Mouse (Mus musculus) lung, embryonic 14.5 days (tissue): ENCODE results near the gene Rarb. TPM values are rescaled to one million over a fixed set of nuclear protein-coding genes. Genes with fewer than 3 reads are reported as not detected.

Experiments used
- ATAC-seq: fragments of 200-750 bp; cut with Nextera tagmentation; 2 replicates; pipeline ENCODE4 v1.8.0; 2017; ENCODE audit warnings: mild to moderate bottlenecking, moderate TSS enrichment, moderate library complexity; ENCODE audit not compliant: insufficient read depth
- DNase-seq: peaks from one replicate; pipeline ENCODE4 v3.0.0-alpha.2; 2015
- H3K27ac ChIP-seq: fragments of 300-500 bp; sonication (generic); 2 replicates; pipeline ENCODE4 v1.5.1; 2014; ENCODE audit warnings: low read depth, mild to moderate bottlenecking, moderate library complexity
- H3K27me3 ChIP-seq: fragments of 300-500 bp; sonication (generic); 2 replicates; pipeline ENCODE4 v1.6.1; 2014; ENCODE audit warnings: low read length, control low read depth; ENCODE audit not compliant: insufficient read depth
- H3K36me3 ChIP-seq: fragments of 300-500 bp; sonication (generic); 2 replicates; pipeline ENCODE4 v1.6.1; 2014; ENCODE audit warnings: control low read depth; ENCODE audit not compliant: insufficient read depth
- H3K4me1 ChIP-seq: fragments of 300-500 bp; sonication (generic); 2 replicates; pipeline ENCODE4 v1.6.1; 2014; ENCODE audit warnings: antibody characterized with exemption, control low read depth; ENCODE audit not compliant: insufficient read depth
- H3K4me2 ChIP-seq: fragments of 300-500 bp; sonication (generic); 2 replicates; pipeline ENCODE4 v1.6.1; 2014; ENCODE audit warnings: mild to moderate bottlenecking
- H3K4me3 ChIP-seq: fragments of 300-500 bp; sonication (generic); 2 replicates; pipeline ENCODE4 v1.5.1; 2014; ENCODE audit warnings: low read depth, low read length
- H3K9ac ChIP-seq: fragments of 300-500 bp; sonication (generic); 2 replicates; pipeline ENCODE4 v1.6.1; 2014
- H3K9me3 ChIP-seq: fragments of 300-500 bp; sonication (generic); 2 replicates; pipeline ENCODE4 v1.6.1; 2016; ENCODE audit warnings: low read depth, low read length, control low read depth
- CTCF ChIP-seq: IDR thresholded peaks from 2 replicates; pipeline ENCODE4 v1.5.1; 2016; ENCODE audit warnings: antibody characterized with exemption, low read depth
- WGBS: fragments of 180-500 bp; shearing (Covaris S2); extraction: QIAGEN DNeasy Blood & Tissue Kit; methylation state at CpG from one replicate; pipeline ENCODE4 v1.1.7; 2014; 5-methylcytosine and 5-hydroxymethylcytosine counted together
- polyA plus RNA-seq: library from polyadenylated mRNA; unstranded; fragments of >200 nt; fragmentation: Nextera tagmentation; extraction: Ambion mirVana; gene quantifications from 2 replicates; pipeline ENCODE4 v1.2.1, GENCODE M21; 2014

Gene Rarb
- polyA plus RNA-seq, 1 experiment from 2014 or later: 17.3 TPM

DNA sequence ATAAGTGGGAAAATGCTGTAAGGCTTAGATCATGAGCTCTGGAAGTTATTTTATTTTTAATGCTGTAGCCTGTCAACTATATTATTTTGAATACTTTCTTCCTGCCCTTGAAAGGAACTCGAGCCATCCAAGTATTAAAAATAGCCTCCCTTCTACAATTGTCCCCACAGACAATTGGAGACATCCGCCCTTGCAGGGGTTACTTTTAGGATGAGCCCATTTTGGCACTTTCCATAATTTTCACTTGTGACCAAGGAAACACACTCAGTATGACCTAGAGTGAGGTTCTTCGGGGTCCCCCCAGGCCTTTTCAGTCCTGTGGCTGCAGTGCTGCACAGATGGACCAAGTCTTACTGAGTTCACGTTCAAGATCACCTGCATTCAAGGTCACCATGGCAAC, 119.7 kb downstream of the Rarb start:
- Histone ChIP-seq H3K27ac (no peak overlapping the region), H3K9me3 (no peaks in the 10 kb centered on the region), H3K36me3 (no peaks in the 10 kb centered on the region), H3K27me3 (no peaks in the 10 kb centered on the region), H3K9ac (no peak overlapping the region), H3K4me1 (no peaks in the 10 kb centered on the region), H3K4me3 (no peak overlapping the region), H3K4me2 (no peak overlapping the region)
- 76% methylated on average over 4 of the region's 4 CpGs for WGBS
- ATAC-seq (no peak), DNase-seq (no peak)
- no peak for TF ChIP-seq CTCF

DNA sequence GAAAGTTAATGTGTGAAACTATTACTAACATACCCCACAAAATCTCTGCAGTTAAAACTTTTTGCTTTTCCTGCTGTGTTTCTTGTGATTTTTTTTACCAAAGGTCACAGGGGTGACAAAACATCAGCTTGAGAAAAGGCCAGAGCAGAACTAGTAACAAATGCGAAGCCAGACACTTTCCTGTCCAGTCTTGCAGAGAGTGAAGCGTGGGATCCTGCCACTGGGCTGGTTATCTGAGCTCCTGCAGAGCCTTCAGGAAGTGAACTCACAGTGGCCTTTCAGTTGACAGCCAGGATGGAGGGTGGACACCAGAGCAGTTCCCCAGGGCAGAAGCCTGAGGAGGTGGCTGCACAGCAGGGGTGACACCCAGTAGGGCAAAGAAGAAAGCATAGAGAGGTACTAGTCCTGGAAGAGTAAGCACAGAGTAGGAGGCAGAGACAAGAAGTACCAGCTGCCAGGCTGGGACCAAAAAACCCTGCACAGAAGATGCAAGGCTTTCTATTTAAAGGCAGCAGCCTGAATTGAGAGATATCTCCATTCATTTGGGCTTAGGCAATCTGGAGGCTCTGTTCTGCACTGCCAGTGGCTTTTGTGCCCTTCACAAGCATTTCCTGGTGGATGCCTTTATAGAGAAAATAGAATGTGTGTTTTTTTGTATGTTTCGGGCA, 123.4 kb downstream of the Rarb start:
- Histone ChIP-seq H3K27me3 (no peaks in the 10 kb centered on the region), H3K4me2 (no peak overlapping the region), H3K9ac (no peak overlapping the region), H3K27ac (no peak overlapping the region), H3K9me3 (no peaks in the 10 kb centered on the region), H3K36me3 (no peaks in the 10 kb centered on the region), H3K4me1 (no peaks in the 10 kb centered on the region), H3K4me3 (no peak overlapping the region)
- no peak for TF ChIP-seq CTCF
- ATAC-seq (peak; percentile 49; the same call in 1 of the 2 replicates), DNase-seq (peak; percentile 19)
- 52% methylated on average over 3 of the region's 3 CpGs for WGBS

DNA sequence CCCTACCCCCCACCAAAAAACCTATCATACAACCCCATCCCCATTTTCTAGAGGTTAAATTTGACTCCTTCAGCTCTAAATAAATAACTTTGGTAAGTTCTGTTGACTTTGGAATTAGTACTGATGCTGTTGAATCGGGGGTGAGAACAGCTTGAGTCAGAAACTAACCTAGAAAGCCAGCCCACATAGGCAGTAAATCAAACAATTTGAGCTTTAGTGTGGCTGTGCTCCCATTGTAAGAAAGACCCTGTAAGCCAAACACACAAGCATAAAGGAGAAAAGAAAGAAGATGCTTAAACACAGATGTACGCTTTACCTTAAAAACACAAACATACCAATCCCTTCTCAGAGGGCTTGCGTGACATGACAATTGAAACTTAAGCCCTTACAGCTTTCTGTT, 140.6 kb downstream of the Rarb start:
- WGBS: 65% methylated on average over 3 of the region's 3 CpGs
- no peak for ATAC-seq
- no peaks in the 10 kb centered on the region for H3K36me3 ChIP-seq
- H3K4me1 ChIP-seq: no peaks in the 10 kb centered on the region
- no peak overlapping the region for H3K4me3 ChIP-seq
- no peak overlapping the region for H3K4me2 ChIP-seq
- no peak overlapping the region for H3K9ac ChIP-seq
- H3K9me3 ChIP-seq: no peaks in the 10 kb centered on the region
- no peaks in the 10 kb centered on the region for H3K27me3 ChIP-seq
- no peak for DNase-seq
- no peak for TF ChIP-seq CTCF
- H3K27ac ChIP-seq: no peak overlapping the region

- Histone ChIP-seq H3K36me3 (no peaks in the 10 kb centered on the region), H3K27ac (no peak overlapping the region), H3K9me3 (no peaks in the 10 kb centered on the region), H3K4me3 (no peak overlapping the region), H3K9ac (no peak overlapping the region), H3K4me1 (no peaks in the 10 kb centered on the region), H3K27me3 (no peaks in the 10 kb centered on the region), H3K4me2 (no peak overlapping the region)
- no peak for ATAC-seq
- no peak for TF ChIP-seq CTCF
- no peak for DNase-seq
These were observed 141.9 kb downstream of the Rarb start for GRCm38 (mm10) chr14:16677081-16677480.

GRCm38 (mm10) chr14:16670571-16670970, 148.4 kb downstream of the Rarb start:
- 72% methylated on average over 3 of the region's 3 CpGs for WGBS
- H3K27me3 ChIP-seq: no peaks in the 10 kb centered on the region
- no peak overlapping the region for H3K27ac ChIP-seq
- no peak for TF ChIP-seq CTCF
- no peak for DNase-seq
- H3K4me3 ChIP-seq: no peak overlapping the region
- no peak for ATAC-seq
- no peak overlapping the region for H3K9ac ChIP-seq
- no peaks in the 10 kb centered on the region for H3K4me1 ChIP-seq
- no peaks in the 10 kb centered on the region for H3K9me3 ChIP-seq
- no peaks in the 10 kb centered on the region for H3K36me3 ChIP-seq
- no peak overlapping the region for H3K4me2 ChIP-seq

DNA sequence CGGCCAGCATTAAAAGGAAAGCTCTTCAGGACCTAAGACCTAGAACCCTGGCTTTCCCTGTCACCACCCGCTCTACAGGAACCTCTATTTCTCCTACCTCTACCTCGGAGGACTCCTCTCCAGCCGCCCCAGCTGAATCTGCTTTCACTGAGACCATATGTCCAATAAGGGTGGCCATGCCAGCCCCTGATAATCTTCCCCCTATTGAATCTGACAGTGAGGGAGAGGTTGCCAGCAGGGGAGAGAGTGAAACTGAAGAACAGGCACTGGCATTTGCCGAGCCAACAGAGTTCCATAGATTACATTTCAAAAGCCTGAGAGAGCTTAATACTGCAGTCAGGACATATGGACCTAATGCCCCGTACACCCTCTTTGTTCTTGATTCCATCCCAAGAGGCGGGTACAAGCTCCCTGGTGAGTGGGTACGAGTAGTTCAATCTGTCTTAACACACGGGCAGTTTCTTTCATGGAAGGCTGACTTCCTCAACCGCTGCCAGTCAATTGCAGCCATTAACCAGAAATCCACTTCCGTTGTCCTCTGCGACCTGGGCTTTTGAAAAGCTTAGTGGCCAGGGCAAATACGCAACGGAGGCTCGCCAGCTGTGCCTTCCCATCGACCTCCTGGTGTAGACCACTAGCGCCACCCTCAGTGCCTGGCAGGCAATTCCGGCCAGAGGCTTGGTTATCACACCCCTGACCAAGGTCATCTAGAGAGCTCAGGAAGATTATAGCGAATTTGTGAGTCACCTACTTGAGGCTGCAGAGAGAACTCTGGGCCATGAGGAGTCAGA, 179.6 kb downstream of the Rarb start:
- 90% methylated on average over 19 of the region's 19 CpGs for WGBS
- H3K27me3 ChIP-seq: no peaks in the 10 kb centered on the region
- no peak for DNase-seq

GRCm38 (mm10) chr14:16613975-16614374, 205.0 kb downstream of the Rarb start:
- no peak overlapping the region for H3K9ac ChIP-seq
- no peak for ATAC-seq

More for the DNA sequence above, 179.6 kb downstream of the Rarb start:
- Histone ChIP-seq H3K4me2 (no peak overlapping the region), H3K4me1 (no peaks in the 10 kb centered on the region), H3K27ac (no peak overlapping the region), H3K4me3 (no peak overlapping the region), H3K36me3 (no peaks in the 10 kb centered on the region), H3K9me3 (peaks cover 23% of the 10 kb centered on the region; the same call in 1 of the 2 replicates), H3K9ac (no peak overlapping the region)
- no peak for ATAC-seq
- TF ChIP-seq CTCF: no peak

More at GRCm38 (mm10) chr14:16613975-16614374, 205.0 kb downstream of the Rarb start:
- DNase-seq: no peak
- Histone ChIP-seq H3K4me3 (no peak overlapping the region), H3K4me2 (no peak overlapping the region), H3K36me3 (no peaks in the 10 kb centered on the region), H3K4me1 (no peaks in the 10 kb centered on the region), H3K9me3 (no peaks in the 10 kb centered on the region), H3K27me3 (no peaks in the 10 kb centered on the region), H3K27ac (no peak overlapping the region)
- TF ChIP-seq CTCF: no peak
